Mouse (Mus musculus): ENCODE measurements around the gene Lin7c. TPM values are rescaled to one million over a fixed set of nuclear protein-coding genes. Genes with fewer than 3 reads are reported as not detected.

The Lin7c gene
- polyA plus RNA-seq (2014; fragmentation: Illumina TruSeq; extraction: RNeasy Lipid Tissue Mini Kit (QIAGEN cat#74804); ENCODE audit: low replicate concordance): 185 TPM

GRCm38 (mm10) chr2:109890597-109890996 is at the start of gene Lin7c:
TSS of gene Lin7c (plus strand) at chr2:109890853.

GRCm38 (mm10) chr2:109917496-109918413 is 27.1 kb downstream of the Lin7c start, which contains the start of gene Lgr4:
TSS of gene Lgr4 (plus strand) at chr2:109917647.

Other genes starting within 250 kb of the Lin7c start
- 0.30 TPM for gene Bdnf, start 216.2 kb upstream of the Lin7c start, polyA plus RNA-seq (2014; fragmentation: Illumina TruSeq; extraction: RNeasy Lipid Tissue Mini Kit (QIAGEN cat#74804); ENCODE audit: low replicate concordance)
- 80.7 TPM for gene Lgr4, start 26.8 kb downstream of the Lin7c start, polyA plus RNA-seq (2014; fragmentation: Illumina TruSeq; extraction: RNeasy Lipid Tissue Mini Kit (QIAGEN cat#74804); ENCODE audit: low replicate concordance)
- gene Ccdc34, start 127.0 kb downstream of the Lin7c start, polyA plus RNA-seq (2014; fragmentation: Illumina TruSeq; extraction: RNeasy Lipid Tissue Mini Kit (QIAGEN cat#74804); ENCODE audit: low replicate concordance): 71.7 TPM

Data from small intestine, adult 10 weeks (tissue).